Mouse (Mus musculus) ES-CJ7 (cell line): ENCODE data around the gene Crb3.

ENCODE experiments used
- DNase-seq: peaks from one replicate; pipeline ENCODE4 v3.0.0; 2011; ENCODE audit warnings: low read depth, low spot score

Gene Crb3

GRCm38 (mm10) chr17:57062011-57062521 is 3.2 kb downstream of the Crb3 start:
- no peak for DNase-seq

- DNase-seq = no peak
Measured at GRCm38 (mm10) chr17:57062548-57062947, 3.6 kb downstream of the Crb3 start.

DNA sequence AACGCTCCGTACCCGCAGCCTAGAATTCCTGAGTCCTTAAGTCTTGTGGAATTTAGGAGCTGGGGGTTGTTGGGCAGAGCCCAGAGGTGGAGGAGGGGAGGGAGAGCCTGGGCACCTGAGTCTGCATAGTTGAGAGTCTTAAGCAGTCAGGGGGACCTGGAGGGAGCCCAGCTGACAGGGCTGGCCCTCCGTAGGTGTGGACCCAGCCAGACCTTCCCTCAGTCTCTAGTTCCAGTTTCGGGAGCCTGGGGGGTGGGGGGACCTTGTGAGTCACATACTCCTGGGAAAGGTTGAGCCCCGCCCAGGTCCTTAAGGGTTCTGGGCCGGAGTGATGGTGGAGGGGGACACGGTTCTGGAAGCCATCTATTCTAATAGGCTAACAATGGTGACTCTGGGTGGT is 4.1 kb downstream of the Crb3 start:
- no peak for DNase-seq

DNA sequence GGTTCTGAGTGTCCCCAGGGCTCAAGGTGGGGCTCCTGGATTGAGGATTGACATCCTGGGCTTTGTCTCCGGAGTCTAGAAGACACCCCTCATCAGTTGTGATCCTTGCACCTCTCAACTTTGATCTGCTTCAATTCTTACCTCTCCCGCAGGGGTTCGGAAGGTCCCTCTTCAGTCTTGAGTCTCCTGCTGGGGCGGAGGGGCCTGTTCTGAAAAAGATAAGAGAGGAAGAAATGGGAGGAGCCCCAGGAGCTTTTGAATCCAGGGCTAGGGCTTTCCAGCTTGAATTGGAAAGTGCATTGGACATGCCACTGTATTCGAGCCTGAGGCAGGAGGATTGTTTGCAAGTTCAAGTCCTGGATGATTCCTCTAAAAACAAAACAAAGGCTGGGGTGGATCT is 8.0 kb downstream of the Crb3 start:
- DNase-seq = no peak

GRCm38 (mm10) chr17:57070272-57070671 is 11.4 kb downstream of the Crb3 start:
- no peak for DNase-seq

GRCm38 (mm10) chr17:57070699-57071098 is 11.8 kb downstream of the Crb3 start:
- DNase-seq = peak; percentile 93

DNA sequence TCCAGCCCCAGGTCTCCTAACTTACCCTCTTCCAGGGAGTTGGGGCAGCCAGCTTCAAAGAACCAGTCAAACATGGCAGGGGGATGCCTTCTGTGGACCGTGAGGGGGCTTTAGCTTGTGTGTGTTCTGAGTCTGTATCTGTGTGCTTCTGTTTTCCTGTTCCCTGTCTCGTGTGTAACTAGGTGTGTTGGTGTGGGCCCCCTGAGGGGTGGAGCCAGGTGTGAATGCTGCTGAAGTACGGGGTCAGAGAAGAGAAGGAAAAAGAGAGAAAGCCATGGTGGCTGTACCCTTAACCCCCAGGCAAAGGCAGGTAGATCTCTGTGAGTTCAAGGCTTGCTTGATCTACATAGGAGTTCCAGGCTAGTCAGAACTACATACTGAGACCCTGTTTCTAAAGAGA is 18.0 kb downstream of the Crb3 start:
- no peak for DNase-seq

- DNase-seq = no peak
Measured at GRCm38 (mm10) chr17:57078336-57078735, 19.4 kb downstream of the Crb3 start, which contains the start of gene Dennd1c. TSS of gene Dennd1c (minus strand) at chr17:57078514.

- DNase-seq = no peak
Measured at GRCm38 (mm10) chr17:57079919-57080318, 21.0 kb downstream of the Crb3 start.

- no peak for DNase-seq
Measured at GRCm38 (mm10) chr17:57081234-57081842, 22.4 kb downstream of the Crb3 start.

DNA sequence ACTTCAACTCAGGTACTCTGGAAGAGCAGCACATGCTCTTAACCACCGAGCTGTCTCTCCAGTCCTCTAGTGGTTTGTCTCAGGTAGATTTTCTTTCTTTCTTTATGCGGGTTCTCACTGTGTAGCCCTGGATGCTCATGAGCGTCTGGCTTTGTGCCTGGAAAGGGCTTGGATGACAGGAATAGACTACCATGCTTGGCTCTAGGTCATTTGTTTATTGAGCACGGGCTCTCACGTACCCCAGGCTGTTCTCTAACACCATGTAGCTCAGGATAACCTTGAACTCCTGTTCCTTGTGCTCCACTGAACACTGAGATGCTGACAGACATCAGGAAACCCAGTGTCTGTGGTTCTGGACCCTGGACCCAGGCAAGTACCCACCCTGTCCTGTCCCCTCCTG is 23.6 kb downstream of the Crb3 start:
- no peak for DNase-seq

GRCm38 (mm10) chr17:57085970-57086757 is 27.3 kb downstream of the Crb3 start:
- DNase-seq = no peak

DNA sequence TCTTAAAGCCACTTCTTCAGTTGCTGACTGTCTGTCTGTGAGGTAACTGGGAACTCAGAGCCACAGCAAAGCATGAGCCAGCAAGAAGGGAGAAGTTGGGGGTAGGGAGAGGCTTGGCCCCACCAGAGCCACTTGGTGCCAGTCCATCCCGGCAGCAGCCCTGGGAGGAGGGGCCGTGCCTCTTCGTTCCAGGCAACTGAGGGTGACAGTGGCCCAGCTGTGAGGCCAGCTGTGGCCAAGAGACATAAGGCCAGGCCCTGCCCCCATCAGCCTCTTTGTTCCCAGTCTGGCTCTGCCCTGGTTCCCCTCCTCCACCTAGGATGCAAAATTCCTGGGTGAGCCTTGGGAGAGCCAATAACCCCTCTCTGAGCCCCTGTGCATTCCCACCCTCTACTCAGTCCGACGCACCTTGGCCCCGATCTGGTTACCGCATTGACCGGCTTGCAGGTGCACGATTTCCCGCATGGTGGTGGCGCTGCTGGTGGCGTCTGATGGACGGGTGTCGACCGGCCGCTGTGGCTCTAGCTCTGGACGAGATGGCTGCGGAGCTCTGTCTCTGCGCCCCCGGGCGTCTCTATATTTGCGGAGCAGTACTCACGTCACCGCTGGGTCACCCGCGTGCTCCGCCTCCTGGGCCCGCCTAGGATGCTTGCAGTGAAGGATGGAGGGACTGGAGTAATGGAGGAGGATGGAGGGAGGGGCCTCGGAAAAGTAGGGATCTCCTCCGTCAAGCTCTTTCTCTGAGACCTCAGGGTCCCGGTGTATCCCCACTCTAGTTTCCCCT is 28.3 kb downstream of the Crb3 start, which contains the start of gene Tubb4a:
TSS of gene Tubb4a (minus strand) at position 734 of the 784 bp plus-strand sequence.
- DNase-seq = no peak

DNA sequence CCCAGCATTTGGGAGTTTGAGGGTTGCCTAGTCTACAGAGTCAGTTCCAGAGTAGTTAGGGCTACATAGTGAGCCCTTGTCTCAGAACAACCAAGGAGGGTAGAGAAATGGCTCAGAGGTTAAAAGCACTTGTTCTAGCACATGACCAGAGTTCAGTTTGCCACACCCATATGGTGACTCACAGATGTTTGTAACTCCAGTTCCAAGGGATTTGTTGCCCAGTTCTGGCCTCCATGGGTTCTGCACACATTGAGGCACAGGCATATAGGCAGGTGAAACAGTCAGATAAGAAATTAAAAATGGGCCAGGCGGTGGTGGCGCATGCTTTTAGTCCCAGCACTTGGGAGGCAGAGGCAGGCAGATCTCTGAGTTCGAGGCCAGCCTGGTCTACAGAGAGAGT is 35.3 kb downstream of the Crb3 start:
- no peak for DNase-seq

GRCm38 (mm10) chr17:57095855-57096622 is 37.1 kb downstream of the Crb3 start:
- peak; percentile 88 for DNase-seq

- peak; percentile 79 for DNase-seq
Measured at GRCm38 (mm10) chr17:57096623-57096920, 37.7 kb downstream of the Crb3 start.

GRCm38 (mm10) chr17:57098321-57098720 is 39.4 kb downstream of the Crb3 start:
- DNase-seq = no peak

DNA sequence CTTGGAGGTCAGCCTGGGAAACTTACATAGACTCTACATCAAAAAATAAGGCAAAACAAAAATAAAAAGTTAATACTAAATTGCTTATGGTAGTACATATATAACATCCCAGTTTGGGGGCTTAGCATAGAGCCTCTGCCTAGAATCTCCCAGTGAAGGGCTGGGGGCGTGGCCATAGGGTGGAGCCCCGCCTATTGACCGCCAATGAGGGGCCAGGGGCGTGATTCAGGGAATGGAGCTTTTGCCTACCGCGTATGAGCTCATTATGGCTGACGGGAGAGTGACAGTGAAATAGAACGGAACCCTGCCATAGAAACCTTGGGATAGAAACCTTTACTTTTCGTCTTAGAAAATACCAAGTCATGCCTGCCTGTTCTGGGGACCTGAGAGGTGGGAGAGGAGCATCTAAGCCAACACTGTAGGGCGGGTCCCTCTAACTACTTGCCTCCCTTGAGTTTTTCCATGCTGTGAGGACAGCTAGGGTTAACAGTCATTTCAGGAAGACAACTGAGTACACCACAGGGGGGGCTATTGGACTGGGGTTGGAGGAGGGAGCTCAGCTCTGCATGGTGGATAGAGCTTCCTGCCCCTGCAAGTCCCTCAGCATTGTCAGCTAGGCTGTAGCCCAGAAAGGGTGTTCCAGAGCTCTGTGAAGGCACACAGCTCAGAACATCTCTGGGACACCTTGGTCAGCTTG is 40.9 kb downstream of the Crb3 start:
- peak; percentile 79 for DNase-seq

- DNase-seq = no peak
Measured at GRCm38 (mm10) chr17:57102276-57102675, 43.4 kb downstream of the Crb3 start.

- no peak for DNase-seq
Measured at GRCm38 (mm10) chr17:57104496-57104895, 45.6 kb downstream of the Crb3 start.
